ENCODE assay signal across 26 mouse cellular contexts in the genomic region with DNA sequence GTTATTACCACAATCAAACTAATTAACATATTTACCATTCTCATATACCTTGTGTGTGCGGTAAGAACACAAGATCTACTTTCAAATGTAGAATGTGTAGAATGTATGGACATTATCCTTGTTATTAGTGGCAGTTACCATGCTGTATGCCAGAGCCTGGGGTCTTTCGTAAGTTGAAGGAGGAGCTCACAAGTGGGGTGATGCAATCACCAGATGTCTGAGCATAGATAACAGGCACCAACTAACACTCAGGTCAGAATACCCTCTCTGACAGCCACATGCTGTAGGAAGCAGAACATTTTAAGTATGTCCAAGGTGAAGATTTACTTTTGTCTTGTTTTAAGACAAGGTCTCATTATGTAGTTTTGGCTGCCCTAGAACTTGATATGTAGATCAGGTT. TPM values are rescaled to one million over a fixed set of nuclear protein-coding genes. Genes with fewer than 3 reads are reported as not detected.
DNase-seq lines count a peak whose midpoint lies in the region; ATAC-seq and TF ChIP-seq lines count a peak whose summit lies in the region.
"Had no signal": no experiment of that assay in that cellular context is flagged by ENCODE, and none has a peak within 500 bp of the region (broad histone marks: within the 10 kb centered on the region; RNA-seq: fewer than 3 reads in every experiment).

No protein-coding gene starts in this region.

- TF ChIP-seq EP300 in MEL (IDR thresholded peaks at IDR 0.05; ENCODE audit: low read depth in 1 of 2, low read length in 2 of 2), result peak; percentile 57 to 64; a peak in 3 of 4 replicates

- H3K4me1 ChIP-seq in MEL (ENCODE audit: control insufficient read depth in 1 of 2, insufficient read depth in 2 of 2, low read length in 2 of 2), result peaks cover 21 to 48% of the 10 kb centered on the region in 2 experiments
- H3K4me1 ChIP-seq in liver, embryonic 13.5 days (replicated peaks), result peaks cover 53% of the 10 kb centered on the region
- no peaks in the 10 kb centered on the region for H3K4me1 ChIP-seq in forebrain, embryonic 16.5 days (replicated peaks; ENCODE audit: control insufficient read depth, insufficient read depth, low read length)
- H3K4me1 ChIP-seq in forebrain, embryonic 10.5 days, result peaks cover 10% of the 10 kb centered on the region
- H3K4me1 ChIP-seq: forebrain, embryonic 15.5 days had no signal

- H3K27me3 ChIP-seq in MEL (ENCODE audit: control insufficient read depth in 1 of 2, insufficient read depth in 2 of 2, low read length in 2 of 2), result no peaks in the 10 kb centered on the region
- H3K27me3 ChIP-seq in liver, embryonic 13.5 days, result no peaks in the 10 kb centered on the region
- no peaks in the 10 kb centered on the region for H3K27me3 ChIP-seq in forebrain, embryonic 16.5 days (replicated peaks; ENCODE audit: control insufficient read depth, insufficient read depth, low read length)
- peaks cover 5% of the 10 kb centered on the region; the same call in 1 of the 2 replicates for H3K27me3 ChIP-seq in forebrain, embryonic 10.5 days (ENCODE audit: poor library complexity, severe bottlenecking)
- H3K27me3 ChIP-seq: forebrain, embryonic 15.5 days; heart, embryonic 13.5 days; hindbrain, embryonic 15.5 days; neural tube, embryonic 15.5 days had no signal

- no peak overlapping the region for H3K4me2 ChIP-seq in liver, embryonic 13.5 days
- no peak overlapping the region for H3K4me2 ChIP-seq in forebrain, embryonic 16.5 days (ENCODE audit: low read length)
- H3K4me2 ChIP-seq: embryonic facial prominence, embryonic 12.5 days; forebrain, embryonic 15.5 days; heart, embryonic 13.5 days; hindbrain, embryonic 15.5 days; neural tube, embryonic 15.5 days had no signal

- TF ChIP-seq CTCF in MEL (IDR thresholded peaks at IDR 0.05 in 2 of 3, conservative IDR thresholded peaks at IDR 0.05 in 1 of 3; ENCODE audit: control insufficient read depth in 1 of 3, insufficient read depth in 1 of 3, low read depth in 2 of 3, low read length in 3 of 3, poor library complexity in 1 of 3, severe bottlenecking in 1 of 3), result no peak

- DNase-seq in 416B (ENCODE audit: low read depth), result peak; percentile 93
- peak; percentile 70 for DNase-seq in MEL (ENCODE audit: low read depth, low spot score)
- no peak for DNase-seq in liver, embryonic 13.5 days
- DNase-seq in B cell, adult 2 months, result no peak
- DNase-seq in forebrain, embryonic 10.5 days (ENCODE audit: extremely low spot score, low spot score), result no peak
- DNase-seq: adrenal gland, adult 8-10 months; cerebellum, adult 8-10 months; cerebellum, postnatal 36 days; embryo, embryonic 11 days; heart, postnatal 10 days; kidney, adult 2 months; kidney, postnatal 36 days; layer of hippocampus, postnatal 36 days; left cerebral cortex, postnatal 4 days; lung, adult 2 months; midbrain, embryonic 14.5 days; retina, postnatal 1 day; right cerebral cortex, postnatal 14 days had no signal

- H3K9ac ChIP-seq in MEL (ENCODE audit: control insufficient read depth, low read depth, low read length, poor library complexity, severe bottlenecking), result peak overlapping the region; percentile 35
- peak overlapping the region; percentile 4; the same call in 1 of the 2 replicates for H3K9ac ChIP-seq in liver, embryonic 13.5 days
- H3K9ac ChIP-seq in forebrain, embryonic 16.5 days (replicated peaks; ENCODE audit: low read depth, low read length), result no peak overlapping the region
- H3K9ac ChIP-seq: embryonic facial prominence, embryonic 12.5 days; forebrain, embryonic 15.5 days; heart, embryonic 13.5 days; hindbrain, embryonic 15.5 days; neural tube, embryonic 15.5 days had no signal

- peaks cover 0 to 34% of the 10 kb centered on the region in 2 experiments; a peak in 2 of 4 replicates for H3K36me3 ChIP-seq in MEL (ENCODE audit: control insufficient read depth in 1 of 2, insufficient read depth in 2 of 2, low read length in 2 of 2)
- H3K36me3 ChIP-seq in liver, embryonic 13.5 days, result no peaks in the 10 kb centered on the region
- H3K36me3 ChIP-seq in forebrain, embryonic 16.5 days (ENCODE audit: control insufficient read depth, insufficient read depth), result no peaks in the 10 kb centered on the region
- no peaks in the 10 kb centered on the region for H3K36me3 ChIP-seq in forebrain, embryonic 10.5 days (replicated peaks)
- H3K36me3 ChIP-seq: embryonic facial prominence, embryonic 12.5 days; forebrain, embryonic 15.5 days; heart, embryonic 13.5 days; hindbrain, embryonic 10.5 days; hindbrain, embryonic 15.5 days; neural tube, embryonic 15.5 days had no signal

- WGBS in liver, embryonic 13.5 days (ENCODE audit: insufficient replicate concordance), result 35% methylated on average over 2 of the region's 2 CpGs
- 87% methylated on average over 2 of the region's 2 CpGs for WGBS in forebrain, embryonic 16.5 days
- 93% methylated on average over 2 of the region's 2 CpGs for WGBS in forebrain, embryonic 10.5 days

- no peaks in the 10 kb centered on the region for H3K9me3 ChIP-seq in MEL (replicated peaks; ENCODE audit: insufficient read depth, low read length)
- H3K9me3 ChIP-seq in liver, embryonic 13.5 days (replicated peaks), result no peaks in the 10 kb centered on the region
- H3K9me3 ChIP-seq in forebrain, embryonic 16.5 days (ENCODE audit: control insufficient read depth, low read length), result no peaks in the 10 kb centered on the region
- H3K9me3 ChIP-seq in forebrain, embryonic 10.5 days, result no peaks in the 10 kb centered on the region
- H3K9me3 ChIP-seq: embryonic facial prominence, embryonic 12.5 days; forebrain, embryonic 15.5 days; heart, embryonic 13.5 days; hindbrain, embryonic 10.5 days; hindbrain, embryonic 15.5 days; neural tube, embryonic 15.5 days had no signal

- no peaks in the 10 kb centered on the region for H3K79me2 ChIP-seq in MEL (ENCODE audit: control insufficient read depth, insufficient read depth, low read length, poor library complexity)

- TF ChIP-seq POLR2A in MEL (IDR thresholded peaks at IDR 0.05; ENCODE audit: control insufficient read depth in 1 of 2, insufficient read depth in 1 of 2, low read depth in 1 of 2, low read length in 2 of 2, poor library complexity in 1 of 2), result no peak

- ATAC-seq in liver, embryonic 13.5 days (ENCODE audit: low read depth), result peak; percentile 27; the same call in 1 of the 2 replicates
- ATAC-seq in megakaryocyte progenitor cell, adult 5-6 weeks (replicated peaks; ENCODE audit: poor library complexity), result peak; percentile 67
- no peak for ATAC-seq in forebrain, embryonic 16.5 days
- ATAC-seq: forebrain, embryonic 15.5 days had no signal

- H3K4me3 ChIP-seq in MEL (ENCODE audit: control insufficient read depth in 1 of 2, insufficient read depth in 1 of 2, low read depth in 2 of 2, low read length in 2 of 2), result no peak overlapping the region
- no peak overlapping the region for H3K4me3 ChIP-seq in liver, embryonic 13.5 days (replicated peaks)
- H3K4me3 ChIP-seq in forebrain, embryonic 16.5 days (replicated peaks; ENCODE audit: low read length), result no peak overlapping the region
- no peak overlapping the region for H3K4me3 ChIP-seq in forebrain, embryonic 10.5 days
- H3K4me3 ChIP-seq: embryonic facial prominence, embryonic 12.5 days; forebrain, embryonic 15.5 days; heart, embryonic 13.5 days; hindbrain, embryonic 10.5 days; hindbrain, embryonic 15.5 days; neural tube, embryonic 15.5 days had no signal

- TF ChIP-seq RAD21 in MEL (IDR thresholded peaks at IDR 0.05; ENCODE audit: low read depth, low read length), result no peak

- H3K27ac ChIP-seq in MEL (ENCODE audit: control insufficient read depth, low read depth, low read length), result peak overlapping the region; percentile 82
- peak overlapping the region; percentile 35; the same call in 1 of the 2 replicates for H3K27ac ChIP-seq in liver, embryonic 13.5 days
- H3K27ac ChIP-seq in forebrain, embryonic 16.5 days (ENCODE audit: low read length), result no peak overlapping the region
- H3K27ac ChIP-seq in forebrain, embryonic 10.5 days, result no peak overlapping the region
- H3K27ac ChIP-seq: embryonic facial prominence, embryonic 12.5 days; forebrain, embryonic 15.5 days; heart, embryonic 13.5 days; hindbrain, embryonic 10.5 days; hindbrain, embryonic 15.5 days; neural tube, embryonic 15.5 days had no signal

TF ChIP-seq in MEL, 35 proteins besides CTCF, POLR2A, EP300 and RAD21:
- TF ChIP-seq SIN3A (IDR thresholded peaks at IDR 0.05; ENCODE audit: low read length), result 0 out of 2 replicates have a peak, but pooled peaks have one; percentile 42
- no peak for TF ChIP-seq MAZ (IDR thresholded peaks at IDR 0.05; ENCODE audit: low read depth, low read length)
- TF ChIP-seq MAX (IDR thresholded peaks at IDR 0.05; ENCODE audit: low read length), result no peak
- TF ChIP-seq POLR2AphosphoS2 (IDR thresholded peaks at IDR 0.05; ENCODE audit: low read length), result no peak
- TF ChIP-seq CHD2 (IDR thresholded peaks at IDR 0.05; ENCODE audit: low read length), result no peak
- TF ChIP-seq TAL1 (IDR thresholded peaks at IDR 0.05; ENCODE audit: low read length), result peak; percentile 37
- TF ChIP-seq RCOR1 (IDR thresholded peaks at IDR 0.05; ENCODE audit: low read depth, low read length), result no peak
- 0 out of 2 replicates have a peak, but pooled peaks have one; percentile 1 for TF ChIP-seq ZC3H11A (IDR thresholded peaks at IDR 0.05; ENCODE audit: low read depth, low read length)
- no peak for TF ChIP-seq SMC3 (IDR thresholded peaks at IDR 0.05; ENCODE audit: low read depth, low read length)
- TF ChIP-seq ETS1 (IDR thresholded peaks at IDR 0.05; ENCODE audit: low read depth, low read length), result 0 out of 2 replicates have a peak, but pooled peaks have one; percentile 46
- TF ChIP-seq MXI1 (IDR thresholded peaks at IDR 0.05; ENCODE audit: low read depth, low read length), result peak; percentile 22; the same call in 1 of the 2 replicates
- TF ChIP-seq UBTF (IDR thresholded peaks at IDR 0.05; ENCODE audit: borderline replicate concordance, insufficient read depth, low read depth, low read length), result no peak
- TF ChIP-seq NRF1 (IDR thresholded peaks at IDR 0.05; ENCODE audit: insufficient read depth, low read depth, low read length, poor library complexity, severe bottlenecking), result no peak
- TF ChIP-seq TCF12 (IDR thresholded peaks at IDR 0.05; ENCODE audit: low read depth, low read length), result peak; percentile 55
- TF ChIP-seq CHD1 (IDR thresholded peaks at IDR 0.05; ENCODE audit: low read depth, low read length), result no peak
- TF ChIP-seq GATA1 (IDR thresholded peaks at IDR 0.05; ENCODE audit: low read depth, low read length), result peak; percentile 72

RNA-seq across cellular contexts. Expression of a gene that starts 34.1 kb away (rescaled TPM):
- total RNA-seq in MEL (2012; rRNA removed), result 2.1 and 2.2 TPM in 2 replicates
- 1 to 10 TPM in 1 of 2 experiments, not detected in 1; 5.0 TPM for polyA plus RNA-seq in MEL (2012; ENCODE audit: insufficient read depth in 1 of 2, insufficient read length in 2 of 2, low read depth in 1 of 2, low replicate concordance in 2 of 2, missing spikeins in 1 of 2)
- polyA plus RNA-seq in liver, embryonic 13.5 days (2015; fragmentation: Nextera tagmentation; extraction: Ambion mirVana), result 5.2 and 5.4 TPM in 2 replicates
- total RNA-seq in megakaryocyte progenitor cell, adult 5-6 weeks (2015), result 4.6 and 5.7 TPM in 2 replicates
- 1.5 and 4.7 TPM in 2 replicates for total RNA-seq in megakaryocyte progenitor cell, adult 5-6 weeks (2017)
- polyA plus RNA-seq in forebrain, embryonic 16.5 days (2015; fragmentation: Nextera tagmentation; extraction: Ambion mirVana), result 5.4 and 6.1 TPM in 2 replicates
- polyA plus RNA-seq in forebrain, embryonic 10.5 days (2016; fragmentation: Nextera tagmentation; extraction: Ambion mirVana), result 13.8 and 14.5 TPM in 2 replicates

Comparison
In these comparisons a context has a peak if more than half of its experiments do, and no peak if none do; other contexts are left out.
1. DNase-seq: peak in 416B (single experiment) and MEL (single experiment); none in liver, embryonic 13.5 days (single experiment), B cell, adult 2 months (0 of 2) and forebrain, embryonic 10.5 days (single experiment).
2. H3K27ac ChIP-seq: peak in MEL (single experiment) and liver, embryonic 13.5 days (single experiment); none in forebrain, embryonic 16.5 days (single experiment) and forebrain, embryonic 10.5 days (single experiment).